Mouse (Mus musculus) C2C12 (cell line): ENCODE measurements at regions not wholly inside any gene's neighbourhood (a gene's known extent, or its start where the extent isn't known, plus 50 kb on each side); places are given as distances from the start of the nearest gene placed in this dataset.

Experiments used
- CTCF ChIP-seq: IDR thresholded peaks from one replicate; pipeline ENCODE4 v1.5.1; 2011; ENCODE audit not compliant: control insufficient read depth, insufficient read depth, insufficient read length
- MAX ChIP-seq: IDR thresholded peaks from one replicate; pipeline ENCODE4 v1.6.1; 2011; ENCODE audit warnings: mild to moderate bottlenecking, control low read depth
- MYOG ChIP-seq: IDR thresholded peaks from one replicate; pipeline ENCODE4 v1.6.1; 2011; ENCODE audit not compliant: control insufficient read depth, insufficient read length; ENCODE audit errors: extremely low read depth

DNA sequence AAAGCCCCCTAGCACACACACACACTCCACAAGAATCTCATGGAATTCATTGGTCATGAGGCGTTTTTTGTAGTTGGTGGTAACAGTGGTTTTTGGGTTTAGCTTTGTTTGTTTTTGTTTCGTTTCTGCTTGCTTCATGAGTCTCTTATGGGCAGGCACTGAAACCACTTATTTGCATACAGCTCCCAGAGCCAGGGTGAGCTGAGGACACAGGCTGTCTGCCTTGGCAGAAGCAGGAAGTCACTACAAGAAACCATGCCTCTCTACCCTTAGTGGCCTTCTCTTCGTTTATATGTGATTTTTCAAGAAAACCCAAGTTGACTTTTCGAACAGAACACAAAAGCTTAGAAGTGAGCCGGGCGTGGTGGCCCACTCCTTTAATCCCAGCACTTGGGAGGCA lies 178.8 kb downstream of the Pfkfb3 start:
- TF ChIP-seq CTCF (no peak), MYOG (no peak), MAX (no peak)
